Mouse (Mus musculus): Measurements from ENCODE around the gene Rtn2.

Rtn2 gene

GRCm38 (mm10) chr7:19319458-19319857, 37.0 kb downstream of the Rtn2 start:
- DNase-seq (ENCODE audit: low spot score) = no peak

GRCm38 (mm10) chr7:19319906-19320305, 37.5 kb downstream of the Rtn2 start:
- peak; percentile 94 for DNase-seq (ENCODE audit: low spot score)

GRCm38 (mm10) chr7:19320637-19321036, 38.2 kb downstream of the Rtn2 start:
- no peak for DNase-seq (ENCODE audit: low spot score)

- no peak for DNase-seq (ENCODE audit: low spot score)
Observed at GRCm38 (mm10) chr7:19321464-19321863, 39.0 kb downstream of the Rtn2 start.

GRCm38 (mm10) chr7:19322489-19322888, 40.1 kb downstream of the Rtn2 start:
- no peak for DNase-seq (ENCODE audit: low spot score)

- DNase-seq (ENCODE audit: low spot score) = no peak
Observed at GRCm38 (mm10) chr7:19324221-19324620, 41.8 kb downstream of the Rtn2 start.

- no peak for DNase-seq (ENCODE audit: low spot score)
Observed at GRCm38 (mm10) chr7:19325262-19326199, 43.1 kb downstream of the Rtn2 start.

GRCm38 (mm10) chr7:19326359-19326758, 43.9 kb downstream of the Rtn2 start:
- DNase-seq (ENCODE audit: low spot score) = peak; percentile 71

GRCm38 (mm10) chr7:19327128-19327527, 44.7 kb downstream of the Rtn2 start:
- peak; percentile 83 for DNase-seq (ENCODE audit: low spot score)

- no peak for DNase-seq (ENCODE audit: low spot score)
Observed at GRCm38 (mm10) chr7:19327782-19328181, 45.4 kb downstream of the Rtn2 start.

- no peak for DNase-seq (ENCODE audit: low spot score)
Observed at GRCm38 (mm10) chr7:19328425-19328824, 46.0 kb downstream of the Rtn2 start.

GRCm38 (mm10) chr7:19331910-19332309, 49.5 kb downstream of the Rtn2 start:
- no peak for DNase-seq (ENCODE audit: low spot score)

- DNase-seq (ENCODE audit: low spot score) = peak; percentile 82
Observed at GRCm38 (mm10) chr7:19332709-19333352, 50.4 kb downstream of the Rtn2 start.

GRCm38 (mm10) chr7:19335583-19335982, 53.2 kb downstream of the Rtn2 start:
- no peak for DNase-seq (ENCODE audit: low spot score)

- no peak for DNase-seq (ENCODE audit: low spot score)
Observed at GRCm38 (mm10) chr7:19337122-19337521, 54.7 kb downstream of the Rtn2 start.

- no peak for DNase-seq (ENCODE audit: low spot score)
Observed at GRCm38 (mm10) chr7:19338060-19338459, 55.6 kb downstream of the Rtn2 start.

- no peak for DNase-seq (ENCODE audit: low spot score)
Observed at GRCm38 (mm10) chr7:19338596-19338995, 56.2 kb downstream of the Rtn2 start.

- no peak for DNase-seq (ENCODE audit: low spot score)
Observed at GRCm38 (mm10) chr7:19341250-19341649, 58.8 kb downstream of the Rtn2 start.

- DNase-seq (ENCODE audit: low spot score) = no peak
Observed at GRCm38 (mm10) chr7:19341761-19342409, 59.5 kb downstream of the Rtn2 start.

- DNase-seq (ENCODE audit: low spot score) = peak; percentile 89
Observed at GRCm38 (mm10) chr7:19342481-19343027, 60.1 kb downstream of the Rtn2 start.

GRCm38 (mm10) chr7:19343210-19343808, 60.9 kb downstream of the Rtn2 start:
- DNase-seq (ENCODE audit: low spot score) = peak; percentile 80

All from layer of hippocampus, adult 11-12 months (tissue).